ENCODE assay signal across 9 mouse cellular contexts in genomic region chr7:19023357-19023814, GRCm38 (mm10). TPM values are rescaled to one million over a fixed set of nuclear protein-coding genes. Genes with fewer than 3 reads are reported as not detected.
A peak's percentile ranks its signal among the peaks of the same experiment; 100 is the strongest.
DNase-seq lines count a peak whose midpoint lies in the region; ATAC-seq and TF ChIP-seq lines count a peak whose summit lies in the region.
"Had no signal": no experiment of that assay in that cellular context is flagged by ENCODE, and none has a peak within 500 bp of the region (broad histone marks: within the 10 kb centered on the region; RNA-seq: fewer than 3 reads in every experiment).

Gene Foxa3, minus strand, starts transcription at chr7:19023538.

- peak; percentile 71 to 80 for DNase-seq in adrenal gland, adult (ENCODE audit: inconsistent age in 2 of 2, low spot score in 1 of 2)
- DNase-seq in adrenal gland, postnatal 4 days (ENCODE audit: low spot score in 2 of 2) = no peak
- peak; percentile 81 for DNase-seq in gastrocnemius, adult 2 months
- DNase-seq in hindbrain, postnatal 0 days (ENCODE audit: low spot score) = no peak
- DNase-seq in liver, embryonic 11.5 days (ENCODE audit: low spot score) = no peak
- no peak for DNase-seq in midbrain, postnatal 0 days (ENCODE audit: low spot score)
- peak; percentile 33 for DNase-seq in urinary bladder, postnatal 25 days (ENCODE audit: low spot score)

- H3K36me3 ChIP-seq in hindbrain, postnatal 0 days (ENCODE audit: insufficient read depth, low read length) = no peaks in the 10 kb centered on the region
- no peaks in the 10 kb centered on the region; the same call in 1 of the 2 replicates for H3K36me3 ChIP-seq in liver, embryonic 11.5 days (ENCODE audit: control insufficient read depth, insufficient read depth, low read length)
- no peaks in the 10 kb centered on the region for H3K36me3 ChIP-seq in midbrain, postnatal 0 days (ENCODE audit: insufficient read depth, low read length)

- no peak for TF ChIP-seq CTCF in bone marrow, adult 2 months (IDR thresholded peaks at IDR 0.05; ENCODE audit: control insufficient read depth, insufficient read depth, low read length)
- peak; percentile 69 for TF ChIP-seq CTCF in gastrocnemius, adult 2 months (IDR thresholded peaks at IDR 0.05)
- TF ChIP-seq CTCF in hindbrain, postnatal 0 days (IDR thresholded peaks at IDR 0.05; ENCODE audit: low read depth) = no peak
- TF ChIP-seq CTCF in midbrain, postnatal 0 days (IDR thresholded peaks at IDR 0.05) = 0 out of 2 replicates have a peak, but pooled peaks have one; percentile 23

- TF ChIP-seq POLR2A in bone marrow, adult 2 months (IDR thresholded peaks at IDR 0.05; ENCODE audit: borderline replicate concordance, control insufficient read depth, low read depth, low read length) = no peak

- intact Hi-C loops in gastrocnemius, adult 2 months (cut with DNase I) = loop anchor here (2.0 kb wide), 2 partner anchors 17 to 127 kb away; no protein-coding TSS in a partner anchor

- no peaks in the 10 kb centered on the region for H3K9me3 ChIP-seq in hindbrain, postnatal 0 days (ENCODE audit: low read length)
- no peaks in the 10 kb centered on the region for H3K9me3 ChIP-seq in liver, embryonic 11.5 days (ENCODE audit: control insufficient read depth, low read length)
- H3K9me3 ChIP-seq in midbrain, postnatal 0 days (ENCODE audit: low read length) = no peaks in the 10 kb centered on the region

- peaks cover 29% of the 10 kb centered on the region for H3K27me3 ChIP-seq in hindbrain, postnatal 0 days (ENCODE audit: insufficient read depth, low read length)
- H3K27me3 ChIP-seq in liver, embryonic 11.5 days (replicated peaks; ENCODE audit: control insufficient read depth, insufficient read depth, low read length) = peaks cover 36% of the 10 kb centered on the region
- peaks cover 34% of the 10 kb centered on the region for H3K27me3 ChIP-seq in midbrain, postnatal 0 days (ENCODE audit: insufficient read depth, low read length)

- peaks cover 3% of the 10 kb centered on the region for H3K4me1 ChIP-seq in bone marrow, adult 2 months (ENCODE audit: control insufficient read depth, insufficient read depth, low read length)
- H3K4me1 ChIP-seq in hindbrain, postnatal 0 days (ENCODE audit: insufficient read depth, low read length) = peaks cover 4% of the 10 kb centered on the region
- H3K4me1 ChIP-seq in liver, embryonic 11.5 days (replicated peaks; ENCODE audit: control insufficient read depth, insufficient read depth, low read length) = peaks cover 22% of the 10 kb centered on the region
- no peaks in the 10 kb centered on the region for H3K4me1 ChIP-seq in midbrain, postnatal 0 days (ENCODE audit: insufficient read depth, low read length)

- H3K4me2 ChIP-seq in hindbrain, postnatal 0 days (ENCODE audit: low read depth, low read length) = peak within 1 kb of the TSS; percentile 80
- H3K4me2 ChIP-seq in liver, embryonic 11.5 days = peak within 1 kb of the TSS; percentile 96
- peak within 1 kb of the TSS; percentile 89 for H3K4me2 ChIP-seq in midbrain, postnatal 0 days (ENCODE audit: low read depth, low read length, poor library complexity, severe bottlenecking)

- H3K4me3 ChIP-seq in bone marrow, adult 2 months (replicated peaks; ENCODE audit: control insufficient read depth, low read depth, low read length) = peak within 1 kb of the TSS; percentile 67
- peak within 1 kb of the TSS; percentile 84 for H3K4me3 ChIP-seq in gastrocnemius, adult 2 months
- H3K4me3 ChIP-seq in hindbrain, postnatal 0 days (ENCODE audit: low read length) = peak within 1 kb of the TSS; percentile 76
- H3K4me3 ChIP-seq in liver, embryonic 11.5 days (ENCODE audit: low read depth, low read length) = peak within 1 kb of the TSS; percentile 98
- peak within 1 kb of the TSS; percentile 91 for H3K4me3 ChIP-seq in midbrain, postnatal 0 days (ENCODE audit: low read depth, low read length)

- H3K9ac ChIP-seq in hindbrain, postnatal 0 days (replicated peaks; ENCODE audit: low read length) = peak within 1 kb of the TSS; percentile 76
- H3K9ac ChIP-seq in liver, embryonic 11.5 days (ENCODE audit: low read depth, low read length) = peak within 1 kb of the TSS; percentile 95
- peak within 1 kb of the TSS; percentile 82 for H3K9ac ChIP-seq in midbrain, postnatal 0 days (replicated peaks; ENCODE audit: low read length, poor library complexity, severe bottlenecking)

- peak; percentile 3; the same call in 1 of the 2 replicates for ATAC-seq in hindbrain, postnatal 0 days
- peak; percentile 30 for ATAC-seq in liver, embryonic 11.5 days (replicated peaks; ENCODE audit: low FRiP score)
- ATAC-seq in midbrain, postnatal 0 days (ENCODE audit: low FRiP score) = peak; percentile 9; the same call in 1 of the 2 replicates

- WGBS in bone marrow, adult 2 months = 3% methylated on average over 30 of the region's 30 CpGs
- WGBS in hindbrain, postnatal 0 days = 4% methylated on average over 25 of the region's 30 CpGs
- 4% methylated on average over 30 of the region's 30 CpGs for WGBS in liver, embryonic 11.5 days
- WGBS in midbrain, postnatal 0 days = 7% methylated on average over 23 of the region's 30 CpGs

- H3K27ac ChIP-seq in bone marrow, adult 2 months (ENCODE audit: control insufficient read depth, insufficient read depth, low read depth, low read length, poor library complexity) = no peak within 1 kb of the TSS; the same call in 1 of the 2 replicates
- peak within 1 kb of the TSS; percentile 89 for H3K27ac ChIP-seq in gastrocnemius, adult 2 months
- peak within 1 kb of the TSS; percentile 65; the same call in 1 of the 2 replicates for H3K27ac ChIP-seq in hindbrain, postnatal 0 days
- H3K27ac ChIP-seq in liver, embryonic 11.5 days (ENCODE audit: low read depth, low read length) = peak within 1 kb of the TSS; percentile 62; the same call in 1 of the 2 replicates
- peak within 1 kb of the TSS; percentile 59; the same call in 1 of the 2 replicates for H3K27ac ChIP-seq in midbrain, postnatal 0 days (ENCODE audit: low read depth, low read length)

RNA-seq across cellular contexts. Expression of gene Foxa3, which starts in this region (rescaled TPM):
- 1 to 10 TPM in 1 of 2 experiments, under 1 TPM in 1; 0.50 to 4.5 TPM for total RNA-seq in adrenal gland, postnatal 4 days (2021)
- not detected in 2 replicates for polyA plus RNA-seq in bone marrow, adult 2 months (2011; ENCODE audit: insufficient read depth, insufficient read length, low replicate concordance, missing spikeins)
- total RNA-seq in gastrocnemius, adult 2 months (2021) = not detected
- not detected in 2 replicates for total RNA-seq in hindbrain, postnatal 0 days (2014; rRNA removed)
- polyA plus RNA-seq in hindbrain, postnatal 0 days (2015; fragmentation: Nextera tagmentation; extraction: Ambion mirVana) = not detected in 2 replicates
- 29.7 and 32.0 TPM in 2 replicates for polyA plus RNA-seq in liver, embryonic 11.5 days (2014; fragmentation: Nextera tagmentation; extraction: Ambion mirVana)
- not detected in 2 replicates for total RNA-seq in midbrain, postnatal 0 days (2014; rRNA removed)
- not detected in 2 replicates for polyA plus RNA-seq in midbrain, postnatal 0 days (2015; fragmentation: Nextera tagmentation; extraction: Ambion mirVana)
- total RNA-seq: left cerebral cortex, postnatal 10 days had no signal

Comparison
In these comparisons a context has a peak if more than half of its experiments do, and no peak if none do; other contexts are left out.
1. RNA of gene Foxa3 (polyA plus RNA-seq): 29.7 to 32.0 TPM in liver, embryonic 11.5 days; not detected in bone marrow, adult 2 months, not detected in hindbrain, postnatal 0 days and not detected in midbrain, postnatal 0 days; every median in the first group is over 10 times any median in the second.
2. DNase-seq: peak in adrenal gland, adult (2 of 2) and urinary bladder, postnatal 25 days (single experiment); none in adrenal gland, postnatal 4 days (0 of 2), hindbrain, postnatal 0 days (single experiment), liver, embryonic 11.5 days (single experiment) and midbrain, postnatal 0 days (single experiment).
3. Peak in DNase-seq, H3K4me3 ChIP-seq and H3K27ac ChIP-seq in gastrocnemius, adult 2 months; RNA of the gene not detected or under 1 TPM.
4. Peak in ATAC-seq, H3K4me3 ChIP-seq, H3K27ac ChIP-seq, H3K9ac ChIP-seq and H3K4me2 ChIP-seq in hindbrain, postnatal 0 days; RNA of the gene not detected or under 1 TPM.
5. Peak in ATAC-seq, H3K4me3 ChIP-seq, H3K27ac ChIP-seq, H3K9ac ChIP-seq and H3K4me2 ChIP-seq in midbrain, postnatal 0 days; RNA of the gene not detected or under 1 TPM.
6. CTCF ChIP-seq: peak in gastrocnemius, adult 2 months (single experiment) and midbrain, postnatal 0 days (single experiment); none in bone marrow, adult 2 months (single experiment) and hindbrain, postnatal 0 days (single experiment).
7. Peak in every context shown above with its lines, with median percentiles within 50 percentile points of each other: H3K4me3 ChIP-seq, ATAC-seq, H3K4me2 ChIP-seq and H3K9ac ChIP-seq.